Mouse (Mus musculus) layer of hippocampus, adult 11-12 months (tissue): ENCODE measurements around the gene Tmed6.
"Not testable (repeated sequence)": the region's sequence is repeated elsewhere in the genome, so short reads cannot be mapped to it uniquely, and the experiment has no call there.

ENCODE experiments used
- DNase-seq: peaks from one replicate; pipeline ENCODE4 v3.0.0; 2022; ENCODE audit warnings: low spot score

Tmed6 gene

DNA sequence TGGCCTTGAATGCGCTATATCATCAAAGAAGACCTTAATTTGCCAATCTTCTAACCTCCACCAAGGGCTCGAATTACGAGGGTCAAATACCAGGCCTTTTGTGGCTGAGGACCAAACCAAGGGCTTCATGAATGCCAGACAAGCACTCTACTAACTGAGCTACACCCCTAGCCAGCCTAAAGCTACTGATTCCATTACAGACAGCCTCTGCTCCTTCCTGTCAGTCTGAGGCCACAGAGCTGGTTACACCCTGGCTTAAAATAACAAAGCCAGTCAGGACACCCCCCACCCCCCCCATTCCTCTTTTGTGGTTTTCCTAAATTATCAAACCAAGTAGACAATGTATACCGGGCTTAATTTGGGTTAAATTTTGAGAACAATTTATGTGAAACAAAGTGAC, 8.3 kb upstream of the Tmed6 start:
- DNase-seq, result no peak

DNA sequence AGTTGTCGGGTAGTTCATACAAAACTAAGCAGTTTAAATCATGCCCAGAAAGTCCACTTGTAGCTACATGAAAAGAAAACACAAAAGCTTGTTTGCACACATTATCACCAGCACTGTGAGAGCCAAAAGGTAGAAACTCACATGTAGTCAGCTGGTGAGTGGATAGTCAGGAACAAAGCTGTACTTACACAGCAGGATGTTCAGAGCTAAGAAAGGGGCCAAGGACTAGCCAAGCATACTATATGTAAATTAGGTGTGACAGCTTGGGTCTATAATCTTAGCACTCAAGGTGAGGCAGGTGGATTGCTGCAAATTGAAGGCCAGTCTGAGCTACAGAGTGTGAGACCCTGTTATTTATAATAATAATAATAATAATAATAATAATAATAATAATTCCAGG, 2.8 kb downstream of the Tmed6 start:
- no peak for DNase-seq

DNA sequence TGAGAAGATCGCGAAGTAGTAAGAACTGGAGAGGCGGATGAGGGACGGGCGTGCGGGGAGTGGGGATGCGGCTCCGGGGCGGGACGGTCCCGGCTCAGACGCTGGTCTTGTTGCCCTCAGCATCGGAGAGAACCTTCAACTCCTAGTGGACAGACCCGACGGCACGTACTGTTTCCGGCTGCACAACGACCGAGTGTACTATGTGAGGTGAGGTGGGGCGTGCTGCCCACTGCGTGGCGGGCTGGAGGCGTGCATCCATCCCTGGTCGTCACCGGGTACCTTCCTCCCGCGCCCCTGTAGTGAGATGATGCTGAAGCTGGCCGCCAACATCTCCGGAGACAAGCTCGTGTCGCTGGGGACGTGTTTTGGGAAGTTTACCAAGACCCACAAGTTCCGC, 8.5 kb downstream of the Tmed6 start:
- DNase-seq, result peak; percentile 37

- peak; percentile 97 for DNase-seq
Observed at GRCm38 (mm10) chr8:107056076-107056972, 9.1 kb downstream of the Tmed6 start, which contains the start of the genes Cog8 and Nip7. Cog8 (minus strand) TSS chr8:107056689. Nip7 (plus strand) TSS chr8:107056877.

DNA sequence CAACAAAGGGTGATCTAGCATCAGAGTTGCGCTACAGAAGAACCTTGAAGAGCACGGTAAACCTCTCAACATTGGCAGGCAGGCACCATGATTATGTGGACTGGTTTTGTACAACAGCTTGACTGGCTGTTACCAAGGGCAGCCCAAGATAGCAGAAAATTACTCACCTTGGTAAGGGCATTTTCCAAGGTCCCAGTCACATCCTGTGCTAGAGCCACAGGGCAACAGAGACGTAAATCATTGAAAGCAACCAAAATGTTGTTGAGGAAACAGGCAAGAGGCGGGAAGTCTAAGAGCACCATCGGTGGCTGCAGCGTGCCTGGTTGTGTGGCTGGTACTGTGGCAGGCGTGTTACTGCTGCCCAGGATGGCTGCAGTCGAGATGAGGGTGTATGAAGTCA, 13.4 kb downstream of the Tmed6 start:
- DNase-seq, result no peak

DNA sequence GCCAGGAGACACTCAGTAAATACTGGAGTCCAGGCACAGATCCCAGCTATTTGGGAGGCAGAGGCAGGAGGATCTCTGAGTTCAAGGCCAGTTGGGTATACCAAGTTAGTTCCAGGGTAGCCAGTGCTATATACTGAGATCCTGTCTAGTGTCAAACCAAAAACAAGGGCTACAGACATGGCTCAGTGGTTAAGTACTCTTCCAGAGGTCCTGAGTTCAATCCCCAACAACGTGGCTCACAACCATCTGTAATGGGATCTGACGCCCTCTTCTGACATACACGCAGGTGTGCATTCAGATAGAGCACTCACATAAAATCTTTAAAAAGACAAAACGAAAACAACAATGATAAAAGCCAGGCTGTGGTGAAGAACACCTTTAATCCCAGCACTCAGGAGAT, 16.0 kb downstream of the Tmed6 start:
- no peak for DNase-seq

GRCm38 (mm10) chr8:107048061-107048941, 17.1 kb downstream of the Tmed6 start, which contains the start of gene Pdf:
Pdf (minus strand) TSS chr8:107048614.
- DNase-seq, result peak; percentile 84

- DNase-seq, result no peak
Observed at GRCm38 (mm10) chr8:107046976-107047375, 18.5 kb downstream of the Tmed6 start.

DNA sequence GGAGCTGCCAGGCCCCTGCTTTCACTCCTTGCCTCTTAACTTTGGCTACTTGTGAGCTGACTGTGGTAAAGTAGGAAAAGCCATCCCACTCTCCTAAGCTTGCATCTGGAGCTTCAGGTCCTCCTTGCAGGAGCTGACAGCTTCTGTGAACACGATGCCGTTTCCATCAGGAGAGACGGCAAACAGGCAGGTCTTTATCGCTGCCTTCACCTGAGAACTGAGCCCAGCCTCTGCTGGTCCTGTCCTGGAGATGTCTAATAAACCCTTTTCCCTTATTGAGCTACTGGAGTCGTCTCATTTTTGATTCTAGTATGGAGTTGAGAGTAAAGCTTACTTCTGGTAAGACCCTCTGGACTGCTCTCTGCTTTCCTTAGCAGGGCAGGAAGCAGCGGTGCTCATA, 20.0 kb downstream of the Tmed6 start:
- no peak for DNase-seq

DNA sequence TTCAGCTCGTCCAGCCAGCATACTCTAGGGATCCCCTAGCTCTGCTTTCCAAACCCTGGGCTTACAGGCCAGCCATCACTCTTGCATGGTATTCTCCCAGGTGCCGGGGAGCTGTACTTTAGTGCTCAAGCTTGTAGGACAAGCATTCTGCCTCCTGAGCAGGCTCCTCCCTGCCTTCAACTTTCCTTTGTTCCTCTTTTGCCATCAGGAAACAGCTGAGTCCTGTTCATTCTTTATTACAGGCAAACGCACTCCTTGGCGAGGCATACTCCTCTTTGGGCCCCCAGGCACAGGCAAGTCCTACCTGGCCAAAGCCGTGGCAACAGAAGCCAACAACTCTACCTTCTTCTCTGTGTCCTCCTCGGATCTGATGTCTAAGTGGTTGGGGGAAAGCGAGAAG, 24.8 kb downstream of the Tmed6 start:
- no peak for DNase-seq

- DNase-seq, result no peak
Observed at GRCm38 (mm10) chr8:107036626-107037025, 28.8 kb downstream of the Tmed6 start.

DNA sequence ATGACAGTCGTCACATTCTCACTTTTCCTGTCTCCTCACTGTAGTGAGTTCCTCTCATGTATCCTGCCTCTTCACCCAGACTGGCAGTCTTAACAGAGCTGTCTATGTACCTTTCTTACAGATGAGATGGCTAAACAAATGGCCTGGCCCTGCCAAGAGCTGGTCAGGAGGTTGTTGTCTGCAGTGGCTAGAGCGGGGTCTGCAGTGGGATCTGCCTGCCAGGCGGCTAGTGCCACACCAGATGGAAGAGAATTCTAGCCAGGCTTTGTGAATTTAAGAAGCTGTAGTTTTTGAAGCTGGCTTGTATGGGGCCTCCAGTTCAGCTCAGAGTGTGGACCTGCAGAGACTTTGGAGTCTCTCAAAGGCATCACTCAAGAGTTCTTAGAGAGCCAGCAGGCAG, 29.8 kb downstream of the Tmed6 start:
- no peak for DNase-seq

GRCm38 (mm10) chr8:107033609-107034008, 31.8 kb downstream of the Tmed6 start:
- DNase-seq, result not testable (repeated sequence)

DNA sequence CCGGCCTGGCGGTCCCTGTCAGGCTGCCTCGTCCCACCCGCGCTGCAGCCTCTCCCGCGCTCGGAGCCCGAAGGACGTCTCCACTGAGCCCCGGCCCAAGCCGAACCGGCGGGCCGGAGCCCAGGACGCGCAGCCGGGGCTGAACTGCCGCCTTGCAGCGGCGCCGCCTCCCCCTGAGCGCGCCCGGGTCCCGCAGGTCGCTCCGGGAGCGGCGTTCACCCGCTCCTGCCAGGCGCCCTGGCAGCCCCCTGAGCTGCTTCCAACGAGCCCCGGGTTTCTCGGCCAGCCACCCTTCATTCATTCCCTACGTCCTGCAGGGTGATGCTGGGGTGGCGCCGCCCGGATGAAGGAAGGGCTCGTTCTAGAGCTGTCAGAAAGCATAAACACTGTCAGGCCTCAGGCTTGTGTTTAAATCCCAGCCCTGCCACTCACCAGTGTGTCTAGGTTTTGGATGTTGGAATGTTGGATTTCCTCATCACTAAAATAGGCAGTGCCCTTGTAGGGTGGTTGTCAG, 33.8 kb downstream of the Tmed6 start:
- DNase-seq, result no peak

- DNase-seq, result peak; percentile 96
Observed at GRCm38 (mm10) chr8:107030650-107031576, 34.5 kb downstream of the Tmed6 start, which contains the start of gene Vps4a. Vps4a (plus strand) TSS chr8:107031222.

- DNase-seq, result no peak
Observed at GRCm38 (mm10) chr8:107030058-107030457, 35.4 kb downstream of the Tmed6 start.

DNA sequence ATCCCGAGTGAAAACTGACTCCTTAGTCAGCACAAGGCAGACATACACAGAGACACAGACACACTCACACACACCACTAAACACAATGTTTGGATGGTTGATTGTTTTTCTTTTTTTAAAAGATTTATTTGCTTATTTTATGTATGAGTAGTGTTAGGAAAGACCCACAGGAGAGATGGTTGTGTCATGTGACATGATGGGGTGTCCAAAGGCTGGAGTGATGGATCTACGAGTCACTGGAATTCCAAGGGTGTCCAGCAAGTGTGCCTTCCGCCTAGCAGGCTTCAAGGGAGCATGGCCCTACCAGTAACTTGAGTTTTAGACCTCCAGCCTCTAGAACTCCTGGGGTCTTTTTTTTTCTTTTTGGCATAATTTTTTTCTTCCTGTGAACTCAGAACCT, 36.1 kb downstream of the Tmed6 start:
- no peak for DNase-seq

GRCm38 (mm10) chr8:107023479-107023878, 42.0 kb downstream of the Tmed6 start:
- no peak for DNase-seq

- DNase-seq, result no peak
Observed at GRCm38 (mm10) chr8:107014915-107015314, 50.5 kb downstream of the Tmed6 start.

DNA sequence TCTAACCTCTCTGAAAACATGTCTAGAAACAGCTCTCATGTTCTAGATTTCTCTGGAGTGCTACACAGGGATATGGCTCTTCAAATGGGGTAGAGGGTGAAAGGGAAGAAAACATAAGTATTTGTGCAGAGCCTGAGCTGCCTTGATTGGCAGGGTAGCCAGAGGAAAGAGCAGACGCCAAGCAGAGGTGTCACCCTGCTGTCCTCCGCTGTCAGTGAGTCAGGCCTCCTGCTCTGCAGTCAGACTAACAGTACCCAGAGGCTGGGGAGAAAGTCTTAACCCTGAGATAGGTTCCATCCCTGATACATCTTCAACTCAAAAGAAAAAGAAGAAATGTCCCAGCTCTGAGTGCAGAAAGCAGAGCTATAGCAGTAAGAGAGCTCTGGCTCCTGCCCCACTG, 52.8 kb downstream of the Tmed6 start:
- DNase-seq, result no peak
